Mouse (Mus musculus) ES-E14 (cell line): Measurements from ENCODE around the gene Kank4. TPM values are rescaled to one million over a fixed set of nuclear protein-coding genes. Genes with fewer than 3 reads are reported as not detected.

ENCODE experiments used
- DNase-seq: peaks from one replicate; pipeline ENCODE4 v3.0.0-alpha.2; 2013; ENCODE audit warnings: low read depth, low spot score
- H3K27ac ChIP-seq: 2 replicates; pipeline ENCODE4 v1.5.1; 2012; ENCODE audit warnings: low read depth, mild to moderate bottlenecking, low read length, moderate library complexity, mixed read lengths; ENCODE audit not compliant: poor library complexity, insufficient read depth, severe bottlenecking
- H3K36me3 ChIP-seq: 2 replicates; pipeline ENCODE4 v1.6.1; 2012; ENCODE audit warnings: mild to moderate bottlenecking, low read length, moderate library complexity, mixed read lengths; ENCODE audit not compliant: control insufficient read depth, poor library complexity, insufficient read depth, severe bottlenecking
- H3K4me1 ChIP-seq, 2 experiments: fragments of 150-350 bp in 1 of 2; sonication (generic) in 1 of 2; 2 replicates each; pipeline ENCODE4 v1.6.1; 2012; ENCODE audit warnings: low read length in 2 of 2, mild to moderate bottlenecking in 1 of 2, mixed read lengths in 1 of 2; ENCODE audit not compliant: control insufficient read depth in 2 of 2, insufficient read depth in 2 of 2, poor library complexity in 1 of 2
- H3K4me3 ChIP-seq, 2 experiments: fragments of 150-350 bp in 1 of 2; sonication (generic) in 1 of 2; 2 replicates each; pipeline ENCODE4 v1.5.1; 2012; ENCODE audit warnings: low read length in 2 of 2, low read depth in 1 of 2, mild to moderate bottlenecking in 1 of 2, mixed read lengths in 1 of 2; ENCODE audit not compliant: insufficient read depth in 1 of 2, poor library complexity in 1 of 2, severe bottlenecking in 1 of 2
- H3K9ac ChIP-seq: 2 replicates; pipeline ENCODE4 v1.6.1; 2012; ENCODE audit warnings: low read depth, mild to moderate bottlenecking, low read length, mixed read lengths; ENCODE audit not compliant: poor library complexity, insufficient read depth, severe bottlenecking
- H3K9me3 ChIP-seq: fragments of 150-350 bp; sonication (generic); 2 replicates; pipeline ENCODE4 v1.6.1; 2012; ENCODE audit warnings: low read depth, mild to moderate bottlenecking, low read length; ENCODE audit not compliant: control insufficient read depth, insufficient read depth
- CHD2 ChIP-seq: IDR thresholded peaks from 2 replicates; pipeline ENCODE4 v1.6.1; 2014; ENCODE audit warnings: mild to moderate bottlenecking, low read depth, low read length, inconsistent platforms
- HCFC1 ChIP-seq: IDR thresholded peaks from 2 replicates; pipeline ENCODE4 v1.6.1; 2012; ENCODE audit warnings: low read length, inconsistent platforms, borderline replicate concordance; ENCODE audit not compliant: insufficient read depth
- MAFK ChIP-seq: IDR thresholded peaks from 2 replicates; pipeline ENCODE4 v1.6.1; 2014; ENCODE audit warnings: mild to moderate bottlenecking, low read depth, low read length, inconsistent platforms; ENCODE audit not compliant: insufficient read depth
- ZC3H11A ChIP-seq: IDR thresholded peaks from 2 replicates; pipeline ENCODE4 v1.6.1; 2012; ENCODE audit warnings: low read depth, mild to moderate bottlenecking, inconsistent platforms, low read length, borderline replicate concordance
- ZNF384 ChIP-seq: IDR thresholded peaks from 2 replicates; pipeline ENCODE4 v1.6.1; 2012; ENCODE audit warnings: low read depth, low read length, inconsistent platforms
- in situ Hi-C, 2 experiments: fragments of 600-800 bp; cut with MboI; formaldehyde crosslinking; loops; one replicate each; pipeline ENCODE4 v1.15.1; 2025; ENCODE audit warnings: low sequenced_read_pairs in 2 of 2, inconsistent platforms in 1 of 2; ENCODE audit not compliant: unreplicated experiment in 2 of 2
- total RNA-seq: library from RNA; depleted of rRNA; stranded (reverse); fragments of 300-350 nt; gene quantifications from 2 replicates; pipeline ENCODE4 v1.2.3, GENCODE M21; 2012

Gene Kank4
- total RNA-seq, 1 experiment: 5.4 TPM

DNA sequence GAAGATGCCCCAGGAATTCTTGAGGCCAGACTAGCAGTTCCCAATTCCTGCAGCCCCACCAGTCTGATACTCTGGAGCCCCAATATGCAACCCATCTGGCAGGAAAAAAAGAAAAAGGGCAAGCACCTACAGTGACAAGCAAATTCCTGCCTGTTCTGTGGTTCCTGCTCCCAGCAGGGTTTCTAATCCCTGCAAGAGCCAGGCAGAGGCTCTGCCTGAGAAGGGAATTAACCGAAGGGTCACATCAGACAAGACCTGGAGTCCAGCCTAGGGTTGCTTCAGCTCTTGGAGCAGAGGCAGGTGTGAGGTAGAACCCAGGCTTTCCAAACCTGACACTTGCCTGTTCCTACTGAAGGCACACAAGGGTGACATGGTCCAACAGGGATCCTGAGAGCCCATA, 26.6 kb downstream of the Kank4 start:
- Histone ChIP-seq H3K9me3 (no peaks in the 10 kb centered on the region), H3K4me1 (peaks cover 0 to 16% of the 10 kb centered on the region in 2 experiments; a peak in 3 of 4 replicates), H3K9ac (no peak overlapping the region), H3K27ac (no peak overlapping the region), H3K4me3 (no peak overlapping the region), H3K36me3 (no peaks in the 10 kb centered on the region)
- TF ChIP-seq ZNF384 (no peak), CHD2 (no peak), HCFC1 (no peak), MAFK (no peak), ZC3H11A (no peak)
- in situ Hi-C loops: no loop called here
- DNase-seq: no peak

GRCm38 (mm10) chr4:98789861-98790311, 27.5 kb downstream of the Kank4 start:
- Histone ChIP-seq H3K27ac (no peak overlapping the region), H3K4me3 (0 out of 4 replicates have a peak overlapping the region, but pooled peaks of 1 of the 2 experiments have one; percentile 9)

DNA sequence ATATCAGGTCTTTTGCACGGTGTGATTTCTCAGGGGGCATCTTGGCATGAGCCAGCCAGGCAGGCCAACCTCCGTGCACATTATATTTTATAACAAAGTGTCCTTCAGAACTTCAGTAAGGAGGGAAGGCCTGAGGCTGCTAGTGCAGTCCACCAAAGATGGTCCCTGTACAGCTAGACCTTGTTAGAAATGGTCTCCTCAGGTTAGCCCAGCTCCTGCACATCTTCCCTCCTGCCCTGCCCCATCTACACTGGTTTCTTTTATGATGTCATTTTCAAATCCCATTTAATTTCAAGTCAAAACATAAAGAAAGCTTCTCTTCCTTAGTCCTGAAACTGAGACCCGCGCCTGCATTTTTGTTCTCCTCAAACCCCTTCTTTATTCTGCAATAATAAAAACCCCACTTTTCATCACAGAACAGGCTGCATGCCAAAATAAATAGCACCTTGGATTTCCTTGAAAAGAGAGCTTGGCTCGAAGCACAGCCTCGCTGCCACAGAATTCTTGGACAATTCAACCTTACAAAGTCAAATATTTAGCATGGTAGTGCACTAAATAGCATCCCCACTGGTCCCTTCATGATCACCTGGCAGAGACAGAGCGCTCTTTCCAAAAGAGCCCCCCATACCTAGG, 28.1 kb downstream of the Kank4 start:
- H3K4me1 ChIP-seq: peaks cover 9 to 24% of the 10 kb centered on the region in 2 experiments
- no peak overlapping the region for H3K9ac ChIP-seq
- no peaks in the 10 kb centered on the region for H3K36me3 ChIP-seq
- H3K4me3 ChIP-seq: no peak overlapping the region
- no peak overlapping the region for H3K27ac ChIP-seq
- in situ Hi-C loops: no loop called here
- no peak for TF ChIP-seq MAFK
- no peak for TF ChIP-seq HCFC1
- TF ChIP-seq CHD2: no peak
- no peak for TF ChIP-seq ZNF384
- TF ChIP-seq ZC3H11A: no peak
- no peak for DNase-seq
- H3K9me3 ChIP-seq: no peaks in the 10 kb centered on the region

More at GRCm38 (mm10) chr4:98789861-98790311, 27.5 kb downstream of the Kank4 start:
- TF ChIP-seq ZNF384 (peak; percentile 52; the same call in 1 of the 2 replicates), CHD2 (no peak), HCFC1 (no peak)
- Histone ChIP-seq H3K36me3 (no peaks in the 10 kb centered on the region), H3K4me1 (peaks cover 6 to 22% of the 10 kb centered on the region in 2 experiments), H3K9me3 (no peaks in the 10 kb centered on the region), H3K9ac (no peak overlapping the region)
- in situ Hi-C loops: no loop called here
- no peak for DNase-seq

DNA sequence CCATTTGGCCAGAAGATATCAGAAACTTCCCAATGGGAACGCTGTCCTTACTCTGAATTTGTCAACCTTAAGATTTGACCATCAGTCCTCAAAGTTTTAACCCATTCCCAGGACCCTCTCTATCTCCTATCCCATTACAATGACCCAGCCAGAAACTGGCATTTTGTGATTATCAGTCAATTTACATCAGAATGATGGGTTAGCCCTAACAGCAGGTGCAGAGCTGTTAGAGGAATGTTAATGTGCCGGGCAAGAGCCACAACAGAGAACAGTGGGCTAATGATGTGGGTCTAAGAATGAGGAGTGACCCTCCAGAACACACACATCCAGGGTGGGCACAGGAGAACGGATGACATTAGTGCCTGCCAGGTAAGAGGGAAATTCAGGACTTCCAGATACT, 31.1 kb downstream of the Kank4 start:
- H3K9me3 ChIP-seq: no peaks in the 10 kb centered on the region
- DNase-seq: no peak
- no peaks in the 10 kb centered on the region for H3K36me3 ChIP-seq
- no peak for TF ChIP-seq HCFC1
- TF ChIP-seq ZC3H11A: no peak
- no peak for TF ChIP-seq ZNF384
- no peak for TF ChIP-seq MAFK
- no peak for TF ChIP-seq CHD2
- in situ Hi-C loops: no loop called here
- H3K4me3 ChIP-seq: 0 out of 4 replicates have a peak overlapping the region, but pooled peaks of 1 of the 2 experiments have one; percentile 3
- peaks cover 9 to 22% of the 10 kb centered on the region in 2 experiments for H3K4me1 ChIP-seq
- H3K9ac ChIP-seq: no peak overlapping the region
- H3K27ac ChIP-seq: no peak overlapping the region
